Mouse (Mus musculus): ENCODE results near the gene Atxn10. TPM values are rescaled to one million over a fixed set of nuclear protein-coding genes. Genes with fewer than 3 reads are reported as not detected.
"Not testable (repeated sequence)": the region's sequence is repeated elsewhere in the genome, so short reads cannot be mapped to it uniquely, and the experiment has no call there.

The Atxn10 gene
- polyA plus RNA-seq, 1 experiment, result 205 TPM

DNA sequence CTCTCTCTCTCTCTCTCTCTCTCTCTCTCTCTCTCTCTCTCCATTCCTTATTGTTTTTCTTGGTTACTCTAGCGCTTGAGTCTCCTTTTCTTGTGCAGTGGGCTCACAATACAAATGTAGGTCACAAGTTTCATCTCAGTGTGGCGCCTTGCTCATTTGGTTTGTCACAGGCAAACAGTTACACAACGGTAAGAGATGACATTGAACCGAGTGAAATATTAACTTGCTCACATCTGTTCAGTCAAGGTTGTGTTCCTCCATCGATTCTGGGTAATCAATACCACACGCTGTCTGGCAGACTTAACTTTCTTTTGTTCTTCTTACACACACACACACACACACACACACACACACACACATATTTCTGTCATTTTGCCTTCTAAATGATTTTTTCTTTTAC is 6.0 kb upstream of the Atxn10 start:
- no peak for TF ChIP-seq CTCF (IDR thresholded peaks at IDR 0.05; ENCODE audit: borderline replicate concordance, insufficient read depth, low read length)
- no peak for TF ChIP-seq POLR2A (IDR thresholded peaks at IDR 0.05; ENCODE audit: low read depth, low read length)
- H3K27ac ChIP-seq (ENCODE audit: insufficient read depth, low read length), result no peak overlapping the region
- no peaks in the 10 kb centered on the region for H3K4me1 ChIP-seq (ENCODE audit: control insufficient read depth, insufficient read depth, low read length)
- no peak overlapping the region for H3K4me3 ChIP-seq (ENCODE audit: insufficient read depth, low read length)

DNA sequence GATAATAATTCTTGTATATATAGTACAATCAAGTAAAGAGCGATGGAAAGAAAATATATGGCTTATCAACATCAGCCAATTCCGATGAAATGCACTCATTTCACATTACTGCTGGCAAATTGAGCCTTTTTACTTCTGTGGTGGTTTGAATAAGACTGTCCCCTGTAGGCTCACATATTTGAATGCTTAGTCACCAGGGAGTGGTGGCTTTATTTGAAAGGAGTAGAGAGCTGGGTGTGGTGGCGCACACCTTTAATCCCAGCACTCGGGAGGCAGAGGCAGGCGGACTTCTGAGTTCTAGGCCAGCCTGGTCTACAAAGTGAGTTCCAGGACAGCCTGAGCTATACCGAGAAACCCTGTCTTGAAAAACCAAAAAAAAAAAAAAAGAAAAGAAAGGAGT is 2.5 kb upstream of the Atxn10 start:
- not testable (repeated sequence) for H3K27ac ChIP-seq (ENCODE audit: insufficient read depth, low read length); H3K4me1 ChIP-seq (ENCODE audit: control insufficient read depth, insufficient read depth, low read length); H3K4me3 ChIP-seq (ENCODE audit: insufficient read depth, low read length)

DNA sequence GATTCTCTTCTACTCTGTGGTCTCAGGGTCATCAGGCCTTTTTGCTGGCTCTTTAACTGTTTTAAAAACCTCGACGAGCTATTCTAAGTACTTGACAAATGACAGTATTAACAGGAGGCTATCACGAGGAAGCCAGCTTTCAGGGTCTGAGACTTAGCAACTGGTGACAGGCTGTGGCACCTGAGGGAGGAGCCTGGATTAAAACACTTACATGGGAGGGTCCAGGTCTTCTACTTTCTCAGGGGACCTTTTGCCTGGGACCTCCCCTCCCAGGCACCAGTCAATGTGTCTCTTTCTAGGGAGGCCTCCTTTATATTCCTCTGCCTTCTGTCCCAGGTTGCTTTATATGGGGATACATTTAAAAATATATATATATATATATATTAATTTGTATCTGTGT is 1.8 kb upstream of the Atxn10 start:
- Histone ChIP-seq H3K4me3 (ENCODE audit: insufficient read depth, low read length) (no peak overlapping the region), H3K27ac (ENCODE audit: insufficient read depth, low read length) (no peak overlapping the region), H3K4me1 (ENCODE audit: control insufficient read depth, insufficient read depth, low read length) (peaks cover 3% of the 10 kb centered on the region)
- no peak for TF ChIP-seq CTCF (IDR thresholded peaks at IDR 0.05; ENCODE audit: borderline replicate concordance, insufficient read depth, low read length)
- TF ChIP-seq POLR2A (IDR thresholded peaks at IDR 0.05; ENCODE audit: low read depth, low read length), result no peak

DNA sequence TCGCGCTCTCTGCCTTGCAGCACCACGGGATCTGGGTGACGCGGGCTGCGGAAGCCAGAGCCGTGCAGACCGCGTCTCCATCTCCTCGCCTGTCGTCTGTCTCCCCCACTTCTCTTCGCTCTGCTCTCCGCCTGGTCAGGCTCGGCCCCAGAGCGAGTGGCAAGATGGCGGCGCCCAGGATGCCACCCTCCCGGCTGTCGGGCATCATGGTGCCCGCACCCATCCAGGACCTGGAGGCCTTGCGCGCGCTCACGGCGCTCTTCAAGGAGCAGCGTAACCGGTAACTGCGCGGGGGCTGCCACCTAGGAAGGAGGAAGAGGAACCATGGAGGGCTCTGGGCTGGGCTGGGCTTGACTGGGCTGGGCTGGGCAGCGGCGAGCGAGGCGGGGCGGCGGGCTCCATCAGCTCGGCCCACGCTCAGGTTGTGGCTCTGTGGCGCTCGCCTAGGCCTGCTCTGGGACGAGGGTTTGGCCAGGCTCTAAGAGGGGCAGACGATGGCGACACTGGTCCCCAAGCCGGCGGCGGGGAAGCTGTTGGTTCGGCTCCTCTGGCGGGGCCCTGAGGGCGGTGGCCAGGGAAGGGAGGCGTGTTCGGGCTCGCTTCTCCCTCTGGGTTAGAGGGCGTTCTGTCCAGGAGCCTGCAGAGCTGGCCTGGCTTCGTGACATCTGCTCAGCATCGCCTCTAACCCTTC is 401 bp downstream of the Atxn10 start:
- Histone ChIP-seq H3K27ac (ENCODE audit: insufficient read depth, low read length) (peak overlapping the region; percentile 79), H3K4me1 (ENCODE audit: control insufficient read depth, insufficient read depth, low read length) (peaks cover 3% of the 10 kb centered on the region), H3K4me3 (ENCODE audit: insufficient read depth, low read length) (peak overlapping the region; percentile 56)
- TF ChIP-seq POLR2A (IDR thresholded peaks at IDR 0.05; ENCODE audit: low read depth, low read length), result peak; percentile 86
- TF ChIP-seq CTCF (IDR thresholded peaks at IDR 0.05; ENCODE audit: borderline replicate concordance, insufficient read depth, low read length), result no peak

DNA sequence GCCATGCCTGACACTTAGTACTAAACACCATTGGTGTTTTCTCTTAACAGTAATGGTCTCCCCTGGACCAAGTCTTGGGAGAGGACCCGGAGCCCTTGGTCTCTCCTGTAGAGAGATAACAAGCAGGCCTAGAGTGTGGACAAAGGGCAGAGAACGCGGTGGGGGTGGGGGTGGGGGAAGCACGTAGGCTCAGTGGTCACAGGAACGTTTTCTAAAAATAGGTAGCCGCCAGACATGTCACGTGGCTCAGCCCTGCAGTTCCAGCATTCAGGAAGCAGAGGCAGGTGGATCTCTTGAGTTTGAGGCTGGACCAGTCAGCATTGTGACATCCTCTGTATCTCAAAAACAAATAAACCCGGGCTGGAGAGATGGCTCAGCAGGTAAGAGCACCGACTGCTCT is 1.2 kb downstream of the Atxn10 start:
- TF ChIP-seq POLR2A (IDR thresholded peaks at IDR 0.05; ENCODE audit: low read depth, low read length), result no peak
- TF ChIP-seq CTCF (IDR thresholded peaks at IDR 0.05; ENCODE audit: borderline replicate concordance, insufficient read depth, low read length), result no peak

DNA sequence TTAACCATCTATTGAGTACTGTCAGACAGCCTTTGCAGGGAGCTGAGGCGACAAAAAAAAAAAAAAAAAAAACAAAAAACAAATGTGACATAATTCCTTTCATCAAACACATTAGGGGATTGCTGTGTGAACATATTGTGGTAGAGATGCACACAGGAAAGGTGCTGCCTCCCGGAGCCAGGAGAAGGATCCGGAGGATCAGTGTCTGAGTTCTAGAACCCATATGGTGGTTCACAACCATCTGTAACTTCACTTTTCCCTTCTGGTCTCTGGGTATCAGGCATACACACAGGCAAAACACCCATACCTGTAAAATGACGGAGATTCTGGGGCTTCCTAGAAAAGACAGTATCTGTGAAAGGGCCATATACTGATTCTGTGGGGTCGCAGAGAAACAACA is 1.9 kb downstream of the Atxn10 start:
- H3K4me3 ChIP-seq (ENCODE audit: insufficient read depth, low read length), result no peak overlapping the region
- no peak overlapping the region for H3K27ac ChIP-seq (ENCODE audit: insufficient read depth, low read length)
- TF ChIP-seq CTCF (IDR thresholded peaks at IDR 0.05; ENCODE audit: borderline replicate concordance, insufficient read depth, low read length) (no peak), POLR2A (IDR thresholded peaks at IDR 0.05; ENCODE audit: low read depth, low read length) (no peak)
- peaks cover 6% of the 10 kb centered on the region for H3K4me1 ChIP-seq (ENCODE audit: control insufficient read depth, insufficient read depth, low read length)

More for the DNA sequence above, 1.2 kb downstream of the Atxn10 start:
- H3K27ac ChIP-seq (ENCODE audit: insufficient read depth, low read length), result 0 out of 2 replicates have a peak overlapping the region, but pooled peaks have one; percentile 79
- H3K4me1 ChIP-seq (ENCODE audit: control insufficient read depth, insufficient read depth, low read length), result peaks cover 3% of the 10 kb centered on the region
- H3K4me3 ChIP-seq (ENCODE audit: insufficient read depth, low read length), result peak overlapping the region; percentile 56

DNA sequence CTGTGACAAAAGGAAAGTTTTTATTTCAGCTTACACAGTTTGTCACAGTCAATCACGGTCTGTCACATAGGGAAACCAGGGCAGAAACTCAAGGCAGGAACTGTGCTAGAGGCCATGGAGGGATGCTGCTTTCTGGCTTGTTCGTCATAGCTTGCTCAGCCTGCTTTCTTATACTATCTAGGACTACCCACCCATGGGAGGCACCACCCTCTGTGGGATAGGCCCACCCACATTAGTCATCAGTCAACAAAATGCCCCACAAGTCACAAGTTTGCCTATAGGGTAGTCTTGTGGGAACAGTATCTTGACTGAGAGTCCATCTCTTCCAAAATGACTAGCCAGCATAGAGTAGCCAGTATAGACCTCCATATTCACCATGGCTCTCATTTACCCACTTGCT is 6.2 kb downstream of the Atxn10 start:
- Histone ChIP-seq H3K4me1 (ENCODE audit: control insufficient read depth, insufficient read depth, low read length) (peaks cover 6% of the 10 kb centered on the region), H3K27ac (ENCODE audit: insufficient read depth, low read length) (no peak overlapping the region), H3K4me3 (ENCODE audit: insufficient read depth, low read length) (no peak overlapping the region)
- no peak for TF ChIP-seq CTCF (IDR thresholded peaks at IDR 0.05; ENCODE audit: borderline replicate concordance, insufficient read depth, low read length)

DNA sequence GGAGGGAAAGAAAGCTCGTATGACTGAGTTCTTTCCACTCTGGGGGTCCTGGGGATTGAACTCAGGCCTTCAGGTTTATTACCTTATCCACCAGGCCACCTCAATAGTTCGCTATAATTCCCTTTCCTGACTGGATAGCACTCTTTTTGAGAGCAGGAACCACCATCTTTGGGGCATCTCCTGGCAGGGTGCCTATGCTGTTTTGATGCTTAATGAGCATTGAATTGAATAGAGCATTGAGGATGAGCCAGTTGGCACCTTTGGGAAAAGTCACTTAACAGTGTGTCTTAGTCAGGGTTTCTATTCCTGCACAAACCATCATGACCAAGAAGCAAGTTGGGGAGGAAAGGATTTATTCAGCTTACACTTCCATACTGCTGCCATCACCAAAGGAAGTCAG is 8.6 kb downstream of the Atxn10 start:
- H3K4me3 ChIP-seq (ENCODE audit: insufficient read depth, low read length), result no peak overlapping the region
- no peak overlapping the region for H3K27ac ChIP-seq (ENCODE audit: insufficient read depth, low read length)
- peaks cover 3% of the 10 kb centered on the region; the same call in 1 of the 2 replicates for H3K4me1 ChIP-seq (ENCODE audit: control insufficient read depth, insufficient read depth, low read length)
- TF ChIP-seq CTCF (IDR thresholded peaks at IDR 0.05; ENCODE audit: borderline replicate concordance, insufficient read depth, low read length) (no peak), POLR2A (IDR thresholded peaks at IDR 0.05; ENCODE audit: low read depth, low read length) (no peak)

DNA sequence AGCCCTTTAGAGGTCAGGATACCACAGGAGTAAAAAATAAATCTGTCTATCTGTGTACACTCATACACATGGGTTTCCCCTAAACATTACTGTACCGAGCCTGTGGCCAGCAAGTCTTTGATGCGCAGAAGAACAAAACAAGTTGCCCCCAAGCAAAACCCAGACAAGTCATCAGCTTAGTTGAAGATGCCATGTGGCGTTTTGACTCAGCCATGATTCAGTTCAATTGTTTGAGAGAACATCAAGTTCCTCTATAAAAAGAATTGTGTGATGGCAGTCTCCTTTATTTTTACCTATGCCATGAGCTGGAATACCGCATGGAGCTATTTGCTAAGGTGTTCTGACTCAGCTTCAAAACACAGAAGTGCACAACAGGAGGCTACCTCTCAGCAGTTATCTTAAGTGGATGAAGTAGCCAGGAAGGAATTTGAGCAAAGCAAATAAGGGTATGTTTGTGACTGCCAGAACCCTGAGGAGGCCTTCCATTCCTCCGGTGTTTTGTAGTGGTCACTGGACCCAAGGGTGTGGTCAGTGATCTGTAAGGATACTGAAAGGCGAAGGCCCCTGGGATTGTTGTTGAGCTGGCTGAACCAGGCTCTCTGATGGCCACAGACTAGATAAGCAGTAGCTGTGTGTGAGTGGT is 11.1 kb downstream of the Atxn10 start:
- Histone ChIP-seq H3K4me1 (ENCODE audit: control insufficient read depth, insufficient read depth, low read length) (peaks cover 3% of the 10 kb centered on the region; the same call in 1 of the 2 replicates), H3K4me3 (ENCODE audit: insufficient read depth, low read length) (no peak overlapping the region)
- no peak for TF ChIP-seq POLR2A (IDR thresholded peaks at IDR 0.05; ENCODE audit: low read depth, low read length)
- TF ChIP-seq CTCF (IDR thresholded peaks at IDR 0.05; ENCODE audit: borderline replicate concordance, insufficient read depth, low read length), result no peak

DNA sequence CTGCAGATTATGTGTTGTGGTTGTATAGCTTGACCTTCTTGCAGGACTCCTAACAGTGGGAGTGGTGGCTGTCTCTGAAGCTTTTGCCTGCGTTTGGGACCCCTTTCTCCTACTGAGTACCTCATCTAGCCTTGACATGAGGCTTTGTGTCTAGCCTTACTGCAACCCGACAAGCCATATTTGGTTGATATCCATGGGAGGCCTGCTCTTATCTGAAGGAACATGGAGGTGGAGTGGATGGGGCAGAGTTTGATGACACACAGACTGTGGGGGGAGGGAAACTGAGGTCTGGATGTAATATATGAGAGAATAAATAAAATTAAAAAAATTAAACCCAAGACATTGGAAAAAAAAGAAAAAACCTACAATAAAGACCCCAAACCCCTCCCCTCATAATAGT is 14.1 kb downstream of the Atxn10 start:
- TF ChIP-seq POLR2A (IDR thresholded peaks at IDR 0.05; ENCODE audit: low read depth, low read length), result no peak
- TF ChIP-seq CTCF (IDR thresholded peaks at IDR 0.05; ENCODE audit: borderline replicate concordance, insufficient read depth, low read length), result no peak
- Histone ChIP-seq H3K27ac (ENCODE audit: insufficient read depth, low read length) (no peak overlapping the region), H3K4me3 (ENCODE audit: insufficient read depth, low read length) (no peak overlapping the region), H3K4me1 (ENCODE audit: control insufficient read depth, insufficient read depth, low read length) (no peaks in the 10 kb centered on the region; the same call in 1 of the 2 replicates)

More for the DNA sequence above, 11.1 kb downstream of the Atxn10 start:
- peak overlapping the region; percentile 11; the same call in 1 of the 2 replicates for H3K27ac ChIP-seq (ENCODE audit: insufficient read depth, low read length)

All from embryonic fibroblast, embryonic 13.5 days (primary cell).